Comparison of ENCODE assay signal across 30 mouse cellular contexts in genomic region chr2:77567528-77568435, GRCm38 (mm10).
DNase-seq lines count a peak whose midpoint lies in the region; ATAC-seq and TF ChIP-seq lines count a peak whose summit lies in the region.
"Had no signal": no experiment of that assay in that cellular context is flagged by ENCODE, and none has a peak within 500 bp of the region (broad histone marks: within the 10 kb centered on the region; RNA-seq: fewer than 3 reads in every experiment).

No protein-coding gene starts in this region.

- ATAC-seq in liver, embryonic 14.5 days (ENCODE audit: insufficient read depth), result peak; percentile 53
- peak; percentile 27; the same call in 1 of the 2 replicates for ATAC-seq in liver, postnatal 0 days
- no peak for ATAC-seq in erythroid progenitor cell, adult 5-6 weeks (replicated peaks; ENCODE audit: low FRiP score, poor library complexity, severe bottlenecking)
- ATAC-seq: forebrain, embryonic 13.5 days; forebrain, embryonic 16.5 days; hindbrain, postnatal 0 days; Patski had no signal

- H3K9ac ChIP-seq in liver, embryonic 14.5 days (replicated peaks), result no peak overlapping the region
- H3K9ac ChIP-seq in liver, postnatal 0 days (replicated peaks), result no peak overlapping the region
- H3K9ac ChIP-seq: embryonic facial prominence, embryonic 13.5 days; forebrain, embryonic 13.5 days; heart, embryonic 13.5 days; hindbrain, embryonic 14.5 days had no signal

- no peak overlapping the region for H3K4me3 ChIP-seq in liver, embryonic 14.5 days (ENCODE audit: insufficient read depth in 1 of 2, low read depth in 2 of 2, low read length in 2 of 2)
- no peak overlapping the region for H3K4me3 ChIP-seq in liver, postnatal 0 days (ENCODE audit: low read depth, low read length)
- H3K4me3 ChIP-seq: embryonic facial prominence, embryonic 10.5 days; embryonic facial prominence, embryonic 13.5 days; erythroblast, embryonic 14.5 days; forebrain, embryonic 10.5 days; forebrain, embryonic 13.5 days; heart, embryonic 10.5 days; heart, embryonic 13.5 days had no signal

- no peak overlapping the region for H3K4me2 ChIP-seq in liver, embryonic 14.5 days (ENCODE audit: low read depth)
- no peak overlapping the region for H3K4me2 ChIP-seq in liver, postnatal 0 days (ENCODE audit: low read depth, low read length)
- H3K4me2 ChIP-seq: embryonic facial prominence, embryonic 13.5 days; forebrain, embryonic 13.5 days; heart, embryonic 13.5 days; hindbrain, embryonic 14.5 days had no signal

- no peaks in the 10 kb centered on the region for H3K27me3 ChIP-seq in liver, embryonic 14.5 days (ENCODE audit: control insufficient read depth, insufficient read depth, low read length)
- H3K27me3 ChIP-seq in liver, postnatal 0 days (ENCODE audit: insufficient read depth, low read length), result no peaks in the 10 kb centered on the region
- H3K27me3 ChIP-seq: embryonic facial prominence, embryonic 13.5 days; forebrain, embryonic 13.5 days; heart, embryonic 13.5 days had no signal

- peak; percentile 60 for TF ChIP-seq EP300 in liver, embryonic 14.5 days (IDR thresholded peaks at IDR 0.05; ENCODE audit: low read depth)
- TF ChIP-seq EP300 in liver, postnatal 0 days (IDR thresholded peaks at IDR 0.05; ENCODE audit: low read depth), result peak; percentile 87

- 0 out of 4 replicates have a peak, but pooled peaks cover 0 to 5% of the 10 kb centered on the region in 2 experiments for H3K4me1 ChIP-seq in liver, embryonic 14.5 days (replicated peaks; ENCODE audit: control insufficient read depth in 2 of 2, insufficient read depth in 2 of 2, low read length in 1 of 2)
- 0 out of 2 replicates have a peak, but pooled peaks cover 5% of the 10 kb centered on the region for H3K4me1 ChIP-seq in liver, postnatal 0 days (ENCODE audit: insufficient read depth)
- H3K4me1 ChIP-seq: embryonic facial prominence, embryonic 10.5 days; embryonic facial prominence, embryonic 13.5 days; forebrain, embryonic 13.5 days; heart, embryonic 10.5 days; heart, embryonic 13.5 days had no signal

- no peaks in the 10 kb centered on the region for H3K36me3 ChIP-seq in liver, embryonic 14.5 days (replicated peaks; ENCODE audit: control insufficient read depth, insufficient read depth, low read depth)
- H3K36me3 ChIP-seq in liver, postnatal 0 days (replicated peaks; ENCODE audit: insufficient read depth, low read length), result no peaks in the 10 kb centered on the region
- H3K36me3 ChIP-seq: embryonic facial prominence, embryonic 10.5 days; embryonic facial prominence, embryonic 13.5 days; forebrain, embryonic 10.5 days; heart, embryonic 10.5 days; heart, embryonic 13.5 days had no signal

- 51% methylated on average over 15 of the region's 15 CpGs for WGBS in liver, embryonic 14.5 days (ENCODE audit: insufficient replicate concordance)
- WGBS in liver, postnatal 0 days (ENCODE audit: insufficient replicate concordance), result 61% methylated on average over 15 of the region's 15 CpGs

- no peak overlapping the region for H3K27ac ChIP-seq in liver, embryonic 14.5 days
- H3K27ac ChIP-seq in liver, postnatal 0 days (ENCODE audit: low read depth), result no peak overlapping the region
- H3K27ac ChIP-seq: embryonic facial prominence, embryonic 10.5 days; embryonic facial prominence, embryonic 13.5 days; forebrain, embryonic 10.5 days; forebrain, embryonic 13.5 days; heart, embryonic 10.5 days; heart, embryonic 13.5 days; hindbrain, embryonic 14.5 days; hindbrain, postnatal 0 days had no signal

- no peak for TF ChIP-seq CTCF in liver, embryonic 14.5 days (IDR thresholded peaks at IDR 0.05; ENCODE audit: low read depth)
- no peak for TF ChIP-seq CTCF in liver, postnatal 0 days (IDR thresholded peaks at IDR 0.05; ENCODE audit: low read depth)

- H3K9me3 ChIP-seq in liver, embryonic 14.5 days (ENCODE audit: control insufficient read depth, low read length), result no peaks in the 10 kb centered on the region
- H3K9me3 ChIP-seq in liver, postnatal 0 days (ENCODE audit: low read length), result no peaks in the 10 kb centered on the region
- H3K9me3 ChIP-seq: embryonic facial prominence, embryonic 10.5 days; embryonic facial prominence, embryonic 13.5 days; forebrain, embryonic 10.5 days; forebrain, embryonic 13.5 days; heart, embryonic 10.5 days; heart, embryonic 13.5 days had no signal

- DNase-seq in heart, adult 11 months, result peak; percentile 64
- DNase-seq in heart, adult 9 months (ENCODE audit: low spot score in 2 of 2), result no peak
- DNase-seq in Muller cell, postnatal 12 days (ENCODE audit: inconsistent ontology term), result peak; percentile 55
- DNase-seq in liver, embryonic 14.5 days (ENCODE audit: low read depth in 3 of 3, low spot score in 3 of 3), result no peak
- DNase-seq in liver, postnatal 0 days, result no peak
- DNase-seq in adrenal gland, postnatal 36 days, result no peak
- DNase-seq in urinary bladder, postnatal 36 days (ENCODE audit: low spot score in 2 of 2), result no peak
- DNase-seq: adrenal gland, postnatal 10 days; cerebellum, adult 11-12 months; cerebellum, adult 8-10 months; cerebellum, postnatal 10 days; cerebellum, postnatal 36 days; embryo, embryonic 11 days; gastrocnemius, postnatal 10 days; gastrocnemius, postnatal 36 days; heart, adult 18-20 months; heart, postnatal 14 days; heart, postnatal 4 days had no signal

Comparison
In these comparisons a context has a peak if more than half of its experiments do, and no peak if none do; other contexts are left out.
1. DNase-seq: peak in heart, adult 11 months (single experiment) and Muller cell, postnatal 12 days (single experiment); none in heart, adult 9 months (0 of 2), liver, embryonic 14.5 days (0 of 3), liver, postnatal 0 days (single experiment), adrenal gland, postnatal 36 days (0 of 2) and urinary bladder, postnatal 36 days (0 of 2).